ENCODE assay signal across 22 mouse cellular contexts in genomic region chr1:73807206-73807605, GRCm38 (mm10).
A peak's percentile ranks its signal among the peaks of the same experiment; 100 is the strongest.
DNase-seq lines count a peak whose midpoint lies in the region; ATAC-seq and TF ChIP-seq lines count a peak whose summit lies in the region.
"Had no signal": no experiment of that assay in that cellular context is flagged by ENCODE, and none has a peak within 500 bp of the region (broad histone marks: within the 10 kb centered on the region; RNA-seq: fewer than 3 reads in every experiment).

No protein-coding gene starts in this region.

- peaks cover 3% of the 10 kb centered on the region; the same call in 1 of the 2 replicates for H3K27me3 ChIP-seq in liver, adult 2 months (ENCODE audit: control insufficient read depth, insufficient read depth, low read length)
- H3K27me3 ChIP-seq in liver, postnatal 0 days (ENCODE audit: insufficient read depth, low read length): no peaks in the 10 kb centered on the region
- H3K27me3 ChIP-seq: heart, embryonic 15.5 days had no signal

- H3K4me3 ChIP-seq in liver, adult 2 months (ENCODE audit: insufficient read depth, low read depth, low read length): no peak overlapping the region
- no peak overlapping the region for H3K4me3 ChIP-seq in liver, postnatal 0 days (ENCODE audit: low read depth, low read length)
- no peak overlapping the region for H3K4me3 ChIP-seq in lung, adult 2 months (replicated peaks; ENCODE audit: extremely low read depth, low read depth, low read length)
- H3K4me3 ChIP-seq: embryonic facial prominence, embryonic 10.5 days; forebrain, embryonic 10.5 days; gastrocnemius, adult 2 months; heart, embryonic 10.5 days; heart, embryonic 15.5 days; hindbrain, embryonic 10.5 days had no signal

- H3K9me3 ChIP-seq in liver, postnatal 0 days (ENCODE audit: low read length): no peaks in the 10 kb centered on the region
- H3K9me3 ChIP-seq: embryonic facial prominence, embryonic 10.5 days; forebrain, embryonic 10.5 days; heart, embryonic 10.5 days; heart, embryonic 15.5 days; hindbrain, embryonic 10.5 days had no signal

- WGBS in liver, adult 2 months: 87% methylated on average over 3 of the region's 3 CpGs
- WGBS in liver, postnatal 0 days (ENCODE audit: insufficient replicate concordance): 68% methylated on average over 3 of the region's 3 CpGs
- WGBS in lung, adult 2 months: 60% methylated on average over 3 of the region's 3 CpGs

- H3K9ac ChIP-seq in liver, adult 2 months (ENCODE audit: low read depth, low read length): no peak overlapping the region
- H3K9ac ChIP-seq in liver, postnatal 0 days (replicated peaks): no peak overlapping the region
- H3K9ac ChIP-seq: heart, embryonic 15.5 days; hindbrain, embryonic 14.5 days had no signal

- H3K4me1 ChIP-seq in liver, adult 2 months (ENCODE audit: control insufficient read depth, insufficient read depth, low read length): no peaks in the 10 kb centered on the region
- no peaks in the 10 kb centered on the region for H3K4me1 ChIP-seq in liver, postnatal 0 days (ENCODE audit: insufficient read depth)
- peaks cover 2% of the 10 kb centered on the region; the same call in 1 of the 2 replicates for H3K4me1 ChIP-seq in lung, adult 2 months (ENCODE audit: control insufficient read depth, insufficient read depth, low read length)
- H3K4me1 ChIP-seq: embryonic facial prominence, embryonic 10.5 days; forebrain, embryonic 10.5 days; heart, embryonic 15.5 days had no signal

- no peak for TF ChIP-seq EP300 in liver, postnatal 0 days (IDR thresholded peaks at IDR 0.05; ENCODE audit: low read depth)

- TF ChIP-seq CTCF in liver, adult 2 months (IDR thresholded peaks at IDR 0.05; ENCODE audit: low read depth, low read length): no peak
- no peak for TF ChIP-seq CTCF in liver, postnatal 0 days (IDR thresholded peaks at IDR 0.05; ENCODE audit: low read depth)
- TF ChIP-seq CTCF in lung, adult 2 months (IDR thresholded peaks at IDR 0.05; ENCODE audit: insufficient read depth, low read length): no peak

- peak; percentile 27 for DNase-seq in adrenal gland, postnatal 14 days
- DNase-seq in adrenal gland, adult (ENCODE audit: inconsistent age in 2 of 2, low spot score in 1 of 2): no peak
- DNase-seq in liver, adult 2 months (ENCODE audit: extremely low read depth, low read depth, low spot score): peak; percentile 10
- no peak for DNase-seq in liver, postnatal 0 days
- DNase-seq in lung, postnatal 36 days: peak; percentile 24
- no peak for DNase-seq in lung, adult 2 months
- DNase-seq in layer of hippocampus, adult 11-12 months (ENCODE audit: low spot score): no peak
- DNase-seq: adrenal gland, adult 8-10 months; cerebellum, adult 11-12 months; cerebellum, adult 9-10 months; gastrocnemius, adult 2 months; gastrocnemius, postnatal 25 days; heart, postnatal 14 days had no signal

- no peaks in the 10 kb centered on the region for H3K79me2 ChIP-seq in liver, adult 2 months (ENCODE audit: control insufficient read depth, insufficient read depth, low read length)

- H3K27ac ChIP-seq in liver, adult 2 months (replicated peaks; ENCODE audit: insufficient read depth, low read depth, low read length): no peak overlapping the region
- no peak overlapping the region for H3K27ac ChIP-seq in liver, postnatal 0 days (ENCODE audit: low read depth)
- H3K27ac ChIP-seq: embryonic facial prominence, embryonic 10.5 days; forebrain, embryonic 10.5 days; gastrocnemius, adult 2 months; heart, embryonic 10.5 days; heart, embryonic 15.5 days; hindbrain, embryonic 10.5 days; hindbrain, embryonic 14.5 days had no signal

- TF ChIP-seq POLR2A in liver, adult 2 months (IDR thresholded peaks at IDR 0.05; ENCODE audit: extremely low read depth, insufficient read depth, low read length): no peak
- no peak for TF ChIP-seq POLR2A in lung, adult 2 months (IDR thresholded peaks at IDR 0.05; ENCODE audit: borderline replicate concordance, extremely low read depth, low read depth, low read length)

- no peak overlapping the region for H3K4me2 ChIP-seq in liver, postnatal 0 days (ENCODE audit: low read depth, low read length)
- H3K4me2 ChIP-seq: heart, embryonic 15.5 days; hindbrain, embryonic 14.5 days had no signal

- no peaks in the 10 kb centered on the region for H3K36me3 ChIP-seq in liver, adult 2 months (ENCODE audit: control insufficient read depth, insufficient read depth, low read length)
- no peaks in the 10 kb centered on the region for H3K36me3 ChIP-seq in liver, postnatal 0 days (replicated peaks; ENCODE audit: insufficient read depth, low read length)
- H3K36me3 ChIP-seq: embryonic facial prominence, embryonic 10.5 days; forebrain, embryonic 10.5 days; heart, embryonic 10.5 days; heart, embryonic 15.5 days; hindbrain, embryonic 10.5 days had no signal

- no peak for ATAC-seq in liver, postnatal 0 days
- ATAC-seq: activated CD4-positive, CD25-positive, alpha-beta regulatory T cell, adult 4 months; forebrain, embryonic 14.5 days; Patski had no signal

Comparison
In these comparisons a context has a peak if more than half of its experiments do, and no peak if none do; other contexts are left out.
1. DNase-seq: peak in adrenal gland, postnatal 14 days (single experiment), liver, adult 2 months (single experiment) and lung, postnatal 36 days (single experiment); none in adrenal gland, adult (0 of 2), liver, postnatal 0 days (single experiment), lung, adult 2 months (single experiment) and layer of hippocampus, adult 11-12 months (single experiment).